Mouse (Mus musculus): ENCODE measurements around the gene Olfr317. TPM values are rescaled to one million over a fixed set of nuclear protein-coding genes. Genes with fewer than 3 reads are reported as not detected.

Olfr317 gene
- polyA plus RNA-seq (2012; rRNA removed) (not detected in 2 replicates), polyA plus RNA-seq (2014; fragmentation: Nextera tagmentation; extraction: Ambion mirVana) (not detected in 2 replicates)

DNA sequence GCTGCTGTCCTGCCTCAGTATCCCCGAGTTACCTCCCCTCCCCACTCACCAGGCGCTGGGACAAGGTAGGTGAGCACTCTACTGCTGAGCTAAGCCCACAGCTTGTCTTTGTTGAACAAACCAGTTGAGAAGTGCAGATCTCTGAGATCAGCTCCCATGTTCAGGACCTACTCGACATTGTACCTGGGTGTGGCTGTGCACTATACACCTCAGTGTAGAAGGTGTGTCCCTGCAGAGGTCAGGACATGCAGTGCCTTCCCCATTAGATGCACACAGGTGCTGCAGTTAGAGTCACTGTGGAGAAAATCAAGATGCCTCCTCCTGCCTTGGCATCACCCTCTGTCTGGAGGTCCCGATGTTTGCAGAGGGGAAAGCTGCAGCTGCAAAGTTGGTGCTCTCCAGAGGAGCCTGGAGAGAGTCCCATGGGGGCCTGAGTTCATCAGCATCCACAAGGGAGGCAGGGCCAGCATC lies at the start of gene Olfr317:
Gene Olfr317, minus strand, starts transcription at position 421 of the 471 bp plus-strand sequence.
- ATAC-seq (ENCODE audit: insufficient read depth) (no peak), DNase-seq (ENCODE audit: low read depth in 3 of 3, low spot score in 3 of 3) (no peak)
- Histone ChIP-seq H3K9me3 (ENCODE audit: control insufficient read depth, low read length) (no peaks in the 10 kb centered on the region), H3K36me3 (replicated peaks; ENCODE audit: control insufficient read depth, insufficient read depth, low read depth) (no peaks in the 10 kb centered on the region), H3K27ac (no peak within 1 kb of the TSS), H3K4me3 (ENCODE audit: insufficient read depth in 1 of 2, low read depth in 2 of 2, low read length in 2 of 2) (no peak within 1 kb of the TSS), H3K4me1 (replicated peaks; ENCODE audit: control insufficient read depth in 2 of 2, insufficient read depth in 2 of 2, low read length in 1 of 2) (no peaks in the 10 kb centered on the region), H3K9ac (replicated peaks) (no peak within 1 kb of the TSS), H3K27me3 (ENCODE audit: control insufficient read depth, insufficient read depth, low read length) (no peaks in the 10 kb centered on the region), H3K4me2 (ENCODE audit: low read depth) (no peak within 1 kb of the TSS)
- WGBS (ENCODE audit: insufficient replicate concordance): 32% methylated on average over 4 of the region's 4 CpGs
- TF ChIP-seq CTCF (IDR thresholded peaks at IDR 0.05; ENCODE audit: low read depth): no peak
- TF ChIP-seq EP300 (IDR thresholded peaks at IDR 0.05; ENCODE audit: low read depth): no peak

DNA sequence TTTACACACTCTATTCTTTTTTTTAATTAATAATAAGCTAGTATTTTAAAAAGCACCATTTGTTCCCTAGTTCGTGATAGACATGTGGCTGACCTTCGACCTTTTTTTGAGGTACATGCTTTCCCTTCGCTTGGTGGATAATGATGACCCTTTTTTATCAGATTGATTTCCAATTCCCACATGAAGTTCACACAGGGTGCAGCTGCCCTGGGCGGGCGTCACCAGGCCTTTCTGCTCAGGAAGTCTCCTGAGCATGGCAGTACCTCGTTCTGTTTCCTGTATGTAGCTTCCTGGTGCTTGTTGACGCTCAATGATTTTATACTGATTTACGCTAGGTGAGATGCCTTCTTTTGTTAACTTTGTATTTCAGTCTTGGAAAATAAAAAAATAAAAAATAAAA lies 49.3 kb upstream of the Olfr317 start:
- H3K4me1 ChIP-seq (replicated peaks; ENCODE audit: control insufficient read depth in 2 of 2, insufficient read depth in 2 of 2, low read length in 1 of 2): no peaks in the 10 kb centered on the region
- no peak for DNase-seq (ENCODE audit: low read depth in 3 of 3, low spot score in 3 of 3)
- ATAC-seq (ENCODE audit: insufficient read depth): no peak

DNA sequence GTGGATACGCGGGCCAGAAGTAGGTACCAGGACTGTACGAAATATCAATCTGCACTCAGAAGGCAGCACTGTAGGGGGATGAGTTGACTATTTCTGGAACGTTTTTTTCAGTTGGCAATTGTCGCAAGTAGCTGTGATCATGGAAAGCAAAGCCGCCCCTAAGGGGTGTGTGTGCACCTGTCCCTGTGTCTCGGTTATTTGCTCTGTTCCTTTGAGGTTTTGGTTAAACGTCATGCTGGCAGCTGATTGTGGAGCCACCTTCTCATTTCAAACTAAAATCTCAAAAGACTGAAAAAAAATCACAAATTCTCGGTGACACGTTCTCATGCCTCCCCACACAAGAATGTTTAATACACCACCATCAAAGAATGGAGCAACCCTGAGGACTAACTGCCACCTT lies 48.6 kb upstream of the Olfr317 start:
- no peak overlapping the region for H3K9ac ChIP-seq (replicated peaks)
- no peak overlapping the region for H3K27ac ChIP-seq
- H3K4me3 ChIP-seq (ENCODE audit: insufficient read depth in 1 of 2, low read depth in 2 of 2, low read length in 2 of 2): no peak overlapping the region
- H3K4me1 ChIP-seq (replicated peaks; ENCODE audit: control insufficient read depth in 2 of 2, insufficient read depth in 2 of 2, low read length in 1 of 2): no peaks in the 10 kb centered on the region
- ATAC-seq (ENCODE audit: insufficient read depth) (no peak), DNase-seq (ENCODE audit: low read depth in 3 of 3, low spot score in 3 of 3) (no peak)
- no peaks in the 10 kb centered on the region for H3K9me3 ChIP-seq (ENCODE audit: control insufficient read depth, low read length)
- TF ChIP-seq CTCF (IDR thresholded peaks at IDR 0.05; ENCODE audit: low read depth): no peak
- TF ChIP-seq EP300 (IDR thresholded peaks at IDR 0.05; ENCODE audit: low read depth): no peak
- no peaks in the 10 kb centered on the region for H3K36me3 ChIP-seq (replicated peaks; ENCODE audit: control insufficient read depth, insufficient read depth, low read depth)
- H3K27me3 ChIP-seq (ENCODE audit: control insufficient read depth, insufficient read depth, low read length): no peaks in the 10 kb centered on the region
- no peak overlapping the region for H3K4me2 ChIP-seq (ENCODE audit: low read depth)
- 67% methylated on average over 10 of the region's 10 CpGs for WGBS (ENCODE audit: insufficient replicate concordance)

More for the DNA sequence above, 49.3 kb upstream of the Olfr317 start:
- no peaks in the 10 kb centered on the region for H3K27me3 ChIP-seq (ENCODE audit: control insufficient read depth, insufficient read depth, low read length)
- WGBS (ENCODE audit: insufficient replicate concordance): 50% methylated on average over 8 of the region's 8 CpGs
- H3K27ac ChIP-seq: no peak overlapping the region
- H3K36me3 ChIP-seq (replicated peaks; ENCODE audit: control insufficient read depth, insufficient read depth, low read depth): no peaks in the 10 kb centered on the region
- H3K4me2 ChIP-seq (ENCODE audit: low read depth): no peak overlapping the region
- no peak for TF ChIP-seq CTCF (IDR thresholded peaks at IDR 0.05; ENCODE audit: low read depth)
- TF ChIP-seq EP300 (IDR thresholded peaks at IDR 0.05; ENCODE audit: low read depth): no peak
- H3K9me3 ChIP-seq (ENCODE audit: control insufficient read depth, low read length): no peaks in the 10 kb centered on the region
- H3K9ac ChIP-seq (replicated peaks): no peak overlapping the region
- no peak overlapping the region for H3K4me3 ChIP-seq (ENCODE audit: insufficient read depth in 1 of 2, low read depth in 2 of 2, low read length in 2 of 2)

DNA sequence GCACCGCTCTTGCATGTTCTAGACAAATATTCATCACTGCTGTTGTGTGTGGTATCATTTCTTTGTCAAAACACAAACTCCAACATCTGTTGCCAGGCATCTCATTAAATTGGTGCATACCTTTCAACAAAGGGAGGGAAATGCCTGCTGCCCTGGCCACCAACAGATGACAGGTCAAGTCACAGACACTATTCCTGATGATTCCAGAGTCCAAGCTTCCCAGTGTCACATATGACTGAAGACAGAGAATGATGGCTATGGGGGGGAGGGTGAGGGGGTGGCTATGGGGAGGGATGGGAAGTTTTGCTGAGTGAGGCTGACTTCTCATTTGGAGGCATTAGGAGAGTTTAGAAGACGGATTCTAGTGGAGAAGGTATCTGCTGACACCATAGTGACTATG lies 45.2 kb upstream of the Olfr317 start:
- no peak overlapping the region for H3K9ac ChIP-seq (replicated peaks)
- ATAC-seq (ENCODE audit: insufficient read depth): no peak
- DNase-seq (ENCODE audit: low read depth in 3 of 3, low spot score in 3 of 3): no peak
- H3K4me3 ChIP-seq (ENCODE audit: insufficient read depth in 1 of 2, low read depth in 2 of 2, low read length in 2 of 2): no peak overlapping the region
- H3K36me3 ChIP-seq (replicated peaks; ENCODE audit: control insufficient read depth, insufficient read depth, low read depth): no peaks in the 10 kb centered on the region
- TF ChIP-seq EP300 (IDR thresholded peaks at IDR 0.05; ENCODE audit: low read depth) (no peak), CTCF (IDR thresholded peaks at IDR 0.05; ENCODE audit: low read depth) (no peak)
- WGBS (ENCODE audit: insufficient replicate concordance): 62% methylated on average over 2 of the region's 2 CpGs
- H3K4me1 ChIP-seq (replicated peaks; ENCODE audit: control insufficient read depth in 2 of 2, insufficient read depth in 2 of 2, low read length in 1 of 2): no peaks in the 10 kb centered on the region
- no peak overlapping the region for H3K4me2 ChIP-seq (ENCODE audit: low read depth)
- no peak overlapping the region for H3K27ac ChIP-seq
- H3K27me3 ChIP-seq (ENCODE audit: control insufficient read depth, insufficient read depth, low read length): no peaks in the 10 kb centered on the region
- H3K9me3 ChIP-seq (ENCODE audit: control insufficient read depth, low read length): no peaks in the 10 kb centered on the region

GRCm38 (mm10) chr11:58782480-58783089 lies 43.6 kb upstream of the Olfr317 start, which contains the start of gene Olfr314:
TSS of gene Olfr314 (plus strand) at chr11:58782952.
- TF ChIP-seq EP300 (IDR thresholded peaks at IDR 0.05; ENCODE audit: low read depth): no peak
- no peak for TF ChIP-seq CTCF (IDR thresholded peaks at IDR 0.05; ENCODE audit: low read depth)
- no peak within 1 kb of the TSS for H3K27ac ChIP-seq
- no peaks in the 10 kb centered on the region for H3K4me1 ChIP-seq (replicated peaks; ENCODE audit: control insufficient read depth in 2 of 2, insufficient read depth in 2 of 2, low read length in 1 of 2)
- no peak within 1 kb of the TSS for H3K4me3 ChIP-seq (ENCODE audit: insufficient read depth in 1 of 2, low read depth in 2 of 2, low read length in 2 of 2)
- no peaks in the 10 kb centered on the region for H3K27me3 ChIP-seq (ENCODE audit: control insufficient read depth, insufficient read depth, low read length)
- H3K36me3 ChIP-seq (replicated peaks; ENCODE audit: control insufficient read depth, insufficient read depth, low read depth): no peaks in the 10 kb centered on the region
- ATAC-seq (ENCODE audit: insufficient read depth) (no peak), DNase-seq (ENCODE audit: low read depth in 3 of 3, low spot score in 3 of 3) (no peak)
- no peaks in the 10 kb centered on the region for H3K9me3 ChIP-seq (ENCODE audit: control insufficient read depth, low read length)
- H3K4me2 ChIP-seq (ENCODE audit: low read depth): no peak within 1 kb of the TSS
- H3K9ac ChIP-seq (replicated peaks): no peak within 1 kb of the TSS
- WGBS (ENCODE audit: insufficient replicate concordance): 49% methylated on average over 6 of the region's 6 CpGs

Measured in liver, embryonic 14.5 days (tissue).